Mouse (Mus musculus) stomach, embryonic 16.5 days (tissue): ENCODE measurements around the gene Hoxc9. TPM values are rescaled to one million over a fixed set of nuclear protein-coding genes. Genes with fewer than 3 reads are reported as not detected.
A peak's percentile ranks its signal among the peaks of the same experiment; 100 is the strongest.

Experiments used
- ATAC-seq: fragments of 200-750 bp; cut with Nextera tagmentation; 2 replicates; pipeline ENCODE4 v1.8.0; 2017; ENCODE audit warnings: moderate number of reproducible peaks, moderate TSS enrichment; ENCODE audit not compliant: insufficient read depth, low FRiP score
- H3K27ac ChIP-seq: fragments of 300-500 bp; sonication (generic); 2 replicates; pipeline ENCODE4 v1.5.1; 2014; ENCODE audit warnings: low read length
- H3K27me3 ChIP-seq: fragments of 300-500 bp; sonication (generic); 2 replicates; pipeline ENCODE4 v1.6.1; 2014; ENCODE audit warnings: low read length, control low read depth, mixed read lengths; ENCODE audit not compliant: control insufficient read depth, insufficient read depth
- H3K36me3 ChIP-seq: fragments of 300-500 bp; sonication (generic); 2 replicates; pipeline ENCODE4 v1.6.1; 2014; ENCODE audit warnings: low read length; ENCODE audit not compliant: control insufficient read depth, insufficient read depth
- H3K4me1 ChIP-seq: fragments of 300-500 bp; sonication (generic); 2 replicates; pipeline ENCODE4 v1.6.1; 2014; ENCODE audit warnings: low read length, control low read depth, mixed read lengths; ENCODE audit not compliant: control insufficient read depth, insufficient read depth
- H3K4me2 ChIP-seq: fragments of 300-500 bp; sonication (generic); 2 replicates; pipeline ENCODE4 v1.6.1; 2014; ENCODE audit warnings: low read depth, low read length, mixed read lengths
- H3K4me3 ChIP-seq: fragments of 300-500 bp; sonication (generic); replicated peaks from 2 replicates; pipeline ENCODE4 v1.5.1; 2014; ENCODE audit warnings: mild to moderate bottlenecking, low read length
- H3K9ac ChIP-seq: fragments of 300-500 bp; sonication (generic); 2 replicates; pipeline ENCODE4 v1.6.1; 2014; ENCODE audit warnings: low read length
- H3K9me3 ChIP-seq: fragments of 300-500 bp; sonication (generic); replicated peaks from 2 replicates; pipeline ENCODE4 v1.6.1; 2016; ENCODE audit warnings: low read length, control low read depth; ENCODE audit not compliant: control insufficient read depth
- WGBS: fragments of 180-500 bp; shearing (Covaris S2); extraction: QIAGEN DNeasy Blood & Tissue Kit; methylation state at CpG from one replicate; pipeline ENCODE4 v1.1.7; 2014; 5-methylcytosine and 5-hydroxymethylcytosine counted together
- polyA plus RNA-seq: library from polyadenylated mRNA; unstranded; fragments of >200 nt; fragmentation: Nextera tagmentation; extraction: Ambion mirVana; gene quantifications from 2 replicates; pipeline ENCODE4 v1.2.1, GENCODE M21; 2015

The Hoxc9 gene
- not detected in 2 replicates for polyA plus RNA-seq

DNA sequence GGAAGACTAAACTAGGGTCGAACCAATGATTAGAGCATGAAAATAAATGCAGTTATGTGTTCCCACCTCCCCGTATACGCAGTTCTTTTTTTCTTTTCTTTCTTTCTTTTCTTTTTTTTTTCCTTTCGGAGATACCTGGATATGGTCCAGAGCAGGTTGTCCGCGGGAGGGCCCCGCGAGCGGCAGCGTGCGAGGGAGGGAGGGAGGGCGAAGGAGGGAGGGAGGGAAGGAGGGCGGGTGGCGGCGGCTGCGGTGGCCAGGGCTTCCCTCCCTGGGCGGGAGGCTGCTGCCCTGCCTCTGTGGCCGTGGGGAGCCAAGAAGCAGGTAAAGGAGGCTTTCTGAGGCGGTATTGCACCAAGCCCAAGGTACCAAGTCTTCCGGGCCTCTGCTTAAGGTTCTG lies at the start of gene Hoxc9:
Gene Hoxc9 (plus strand): TSS at position 269 of the 400 bp plus-strand sequence.
- peaks cover 90% of the 10 kb centered on the region for H3K27me3 ChIP-seq
- no peaks in the 10 kb centered on the region for H3K36me3 ChIP-seq
- ATAC-seq = no peak
- H3K4me1 ChIP-seq = 0 out of 2 replicates have a peak, but pooled peaks cover 3% of the 10 kb centered on the region
- peak within 1 kb of the TSS; percentile 27; the same call in 1 of the 2 replicates for H3K4me2 ChIP-seq
- peak within 1 kb of the TSS; percentile 25 for H3K4me3 ChIP-seq
- 2% methylated on average over 20 of the region's 20 CpGs for WGBS
- H3K27ac ChIP-seq = no peak within 1 kb of the TSS
- no peak within 1 kb of the TSS for H3K9ac ChIP-seq
- H3K9me3 ChIP-seq = no peaks in the 10 kb centered on the region

- H3K4me2 ChIP-seq = no peak overlapping the region
- no peaks in the 10 kb centered on the region for H3K9me3 ChIP-seq
- no peak overlapping the region for H3K27ac ChIP-seq
- H3K36me3 ChIP-seq = no peaks in the 10 kb centered on the region
- 2% methylated on average over 40 of the region's 40 CpGs for WGBS
- no peak overlapping the region for H3K9ac ChIP-seq
- peaks cover 94% of the 10 kb centered on the region for H3K27me3 ChIP-seq
- H3K4me1 ChIP-seq = no peaks in the 10 kb centered on the region
- no peak for ATAC-seq
- no peak overlapping the region for H3K4me3 ChIP-seq
Observed at GRCm38 (mm10) chr15:102927032-102927645, 49.1 kb upstream of the Hoxc9 start.

DNA sequence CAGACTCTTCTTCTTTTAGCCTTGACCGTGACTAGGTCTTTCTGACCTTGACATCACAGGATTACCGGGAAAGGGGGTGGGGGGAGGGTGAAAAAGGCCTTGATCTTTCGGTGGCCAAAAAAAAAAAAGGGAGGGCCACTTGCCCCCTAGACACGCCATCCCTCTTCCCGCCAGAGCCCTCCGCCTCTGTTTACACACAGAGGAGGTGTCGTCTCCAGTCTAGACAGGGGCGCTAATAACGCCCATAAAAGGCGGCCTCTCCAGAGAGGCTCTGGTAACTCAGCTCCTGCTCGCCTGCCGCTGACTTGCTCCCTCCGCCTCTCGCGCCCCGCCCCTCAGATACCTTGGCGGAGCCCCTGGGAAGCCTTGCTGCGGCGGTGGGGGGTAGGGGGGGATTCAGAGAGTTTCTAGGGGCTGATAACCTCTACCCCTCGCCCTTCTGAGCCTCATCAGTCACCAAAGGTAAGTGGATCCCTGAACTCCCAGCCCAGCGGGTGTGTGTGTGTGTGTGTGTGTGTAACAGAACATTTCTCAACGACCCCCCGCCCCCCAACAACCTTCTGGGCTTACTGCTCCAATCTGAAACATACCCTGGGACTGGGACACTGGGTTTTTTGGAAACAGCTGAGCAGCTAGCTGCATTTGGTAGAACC lies 44.4 kb upstream of the Hoxc9 start:
- Histone ChIP-seq H3K4me2 (no peak overlapping the region), H3K4me1 (no peaks in the 10 kb centered on the region), H3K36me3 (no peaks in the 10 kb centered on the region), H3K9ac (no peak overlapping the region), H3K9me3 (no peaks in the 10 kb centered on the region), H3K27me3 (peaks cover 99% of the 10 kb centered on the region), H3K4me3 (no peak overlapping the region), H3K27ac (no peak overlapping the region)
- 2% methylated on average over 23 of the region's 23 CpGs for WGBS
- no peak for ATAC-seq

DNA sequence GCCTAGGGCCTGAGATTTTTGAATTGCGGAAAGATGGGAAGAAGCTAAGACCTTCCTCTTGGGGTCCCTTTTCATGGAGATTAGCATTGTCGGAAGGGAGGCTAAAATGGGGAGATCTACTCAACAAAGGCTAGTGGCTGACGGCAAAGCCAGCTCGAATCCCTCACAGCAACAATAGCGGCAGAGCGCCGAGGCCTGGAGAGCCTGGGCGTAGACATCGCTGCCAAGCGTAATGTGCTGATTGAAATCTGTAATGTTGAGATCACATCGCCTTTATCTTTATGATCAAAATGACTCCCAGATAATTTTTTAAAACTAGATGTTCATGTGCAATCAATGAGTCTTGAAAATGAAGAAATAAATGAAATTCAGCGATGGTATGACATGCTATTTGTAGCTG lies 41.8 kb upstream of the Hoxc9 start:
- 3% methylated on average over 12 of the region's 12 CpGs for WGBS
- Histone ChIP-seq H3K4me3 (no peak overlapping the region), H3K4me2 (no peak overlapping the region), H3K4me1 (no peaks in the 10 kb centered on the region), H3K27ac (no peak overlapping the region), H3K27me3 (peaks cover 98% of the 10 kb centered on the region), H3K9me3 (no peaks in the 10 kb centered on the region), H3K36me3 (no peaks in the 10 kb centered on the region), H3K9ac (no peak overlapping the region)
- no peak for ATAC-seq

GRCm38 (mm10) chr15:102934897-102935296 lies 41.3 kb upstream of the Hoxc9 start:
- no peak for ATAC-seq
- no peak overlapping the region for H3K4me3 ChIP-seq
- no peaks in the 10 kb centered on the region for H3K4me1 ChIP-seq
- 0% methylated on average over 26 of the region's 27 CpGs for WGBS
- H3K27ac ChIP-seq = no peak overlapping the region
- H3K4me2 ChIP-seq = no peak overlapping the region
- no peaks in the 10 kb centered on the region for H3K9me3 ChIP-seq
- peaks cover 98% of the 10 kb centered on the region for H3K27me3 ChIP-seq
- no peak overlapping the region for H3K9ac ChIP-seq
- H3K36me3 ChIP-seq = no peaks in the 10 kb centered on the region

- no peaks in the 10 kb centered on the region for H3K4me1 ChIP-seq
- no peak within 1 kb of the TSS for H3K4me3 ChIP-seq
- no peaks in the 10 kb centered on the region for H3K36me3 ChIP-seq
- ATAC-seq = no peak
- H3K9ac ChIP-seq = no peak within 1 kb of the TSS
- no peak within 1 kb of the TSS for H3K27ac ChIP-seq
- H3K27me3 ChIP-seq = peaks cover 98% of the 10 kb centered on the region
- no peak within 1 kb of the TSS for H3K4me2 ChIP-seq
- H3K9me3 ChIP-seq = no peaks in the 10 kb centered on the region
- whole genome bisulfite sequencing = 1% methylated on average over 31 of the region's 31 CpGs
Observed at GRCm38 (mm10) chr15:102936279-102936972, 39.8 kb upstream of the Hoxc9 start, which contains the start of gene Hoxc12. Hoxc12 (plus strand) TSS chr15:102936757.

DNA sequence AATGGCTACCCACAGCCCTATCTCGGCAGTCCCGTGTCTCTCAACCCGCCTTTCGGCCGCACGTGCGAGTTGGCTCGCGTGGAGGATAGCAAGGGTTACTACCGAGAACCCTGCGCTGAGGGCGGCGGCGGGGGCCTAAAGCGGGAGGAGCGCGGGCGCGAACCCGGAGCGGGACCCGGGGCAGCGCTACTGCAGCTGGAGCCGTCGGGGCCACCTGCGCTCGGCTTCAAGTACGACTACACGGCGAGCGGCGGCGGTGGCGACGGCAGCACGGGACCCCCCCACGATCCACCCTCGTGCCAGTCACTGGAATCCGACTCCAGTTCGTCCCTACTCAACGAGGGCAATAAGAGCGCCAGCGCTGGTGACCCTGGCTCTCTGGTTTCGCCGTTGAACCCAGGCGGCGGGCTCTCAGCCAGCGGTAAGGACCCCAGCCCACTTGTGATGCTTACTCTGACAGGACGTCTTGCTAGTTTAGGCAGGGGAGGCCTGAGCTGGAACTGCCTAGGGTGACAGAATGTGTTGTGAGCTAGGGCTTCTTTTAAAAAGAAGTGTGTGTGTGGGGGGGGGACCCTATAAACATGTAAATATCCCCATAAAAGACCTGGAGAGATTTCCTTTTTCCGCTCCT lies 39.1 kb upstream of the Hoxc9 start:
- no peak for ATAC-seq
- Histone ChIP-seq H3K9me3 (no peaks in the 10 kb centered on the region), H3K9ac (no peak overlapping the region), H3K4me2 (no peak overlapping the region), H3K27ac (no peak overlapping the region), H3K4me1 (no peaks in the 10 kb centered on the region), H3K27me3 (peaks cover 98% of the 10 kb centered on the region), H3K4me3 (no peak overlapping the region), H3K36me3 (no peaks in the 10 kb centered on the region)
- WGBS = 1% methylated on average over 50 of the region's 50 CpGs

DNA sequence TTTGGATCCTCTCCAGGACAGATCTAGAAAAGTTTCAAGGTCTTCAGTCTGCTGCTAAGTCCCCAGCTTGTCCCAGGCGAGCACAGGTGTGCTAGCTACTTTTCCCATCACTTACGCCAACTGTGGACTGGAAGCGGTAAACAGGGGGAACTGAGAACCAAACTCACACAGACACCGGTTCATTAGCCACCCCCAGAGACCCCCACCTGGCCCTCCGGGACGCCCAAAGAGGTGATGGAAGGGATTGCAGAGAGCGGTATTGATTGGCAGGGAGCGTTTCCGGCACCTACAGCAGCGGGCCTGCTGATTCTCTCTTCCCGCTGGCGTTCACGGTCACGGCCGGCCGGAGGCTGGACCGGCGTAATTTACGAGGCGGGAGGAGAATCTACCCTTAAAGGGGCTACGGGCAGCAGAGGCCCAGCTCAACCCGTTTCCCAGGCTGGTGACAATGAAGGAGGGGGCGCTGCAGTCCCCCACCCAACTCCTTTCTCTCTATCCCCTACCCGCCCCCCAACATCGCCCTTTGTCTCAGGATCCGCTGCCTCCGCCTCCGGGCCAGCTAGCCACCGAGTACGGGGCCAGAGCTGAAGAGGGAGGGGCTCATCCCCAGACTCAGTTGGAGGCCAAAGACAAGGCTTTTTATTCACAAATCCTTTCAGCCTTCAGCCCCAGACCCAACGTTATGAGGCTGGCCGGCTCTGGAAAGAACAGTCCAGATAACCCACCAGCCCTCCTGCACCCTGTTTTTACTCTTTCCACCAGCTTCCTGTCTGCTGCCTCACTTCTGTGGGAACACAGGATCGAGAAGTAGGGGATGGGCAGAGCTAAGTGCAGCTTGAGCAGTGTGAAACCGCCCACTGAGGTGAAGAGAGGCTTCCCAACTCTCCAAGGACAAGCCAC lies 36.7 kb upstream of the Hoxc9 start:
- H3K9me3 ChIP-seq = no peaks in the 10 kb centered on the region
- H3K4me3 ChIP-seq = no peak overlapping the region
- H3K4me2 ChIP-seq = no peak overlapping the region
- ATAC-seq = no peak
- no peak overlapping the region for H3K27ac ChIP-seq
- WGBS = 2% methylated on average over 34 of the region's 34 CpGs
- no peaks in the 10 kb centered on the region for H3K4me1 ChIP-seq
- H3K9ac ChIP-seq = no peak overlapping the region
- H3K27me3 ChIP-seq = peaks cover 93% of the 10 kb centered on the region
- H3K36me3 ChIP-seq = no peaks in the 10 kb centered on the region
